Mouse (Mus musculus) naive thymus-derived CD4-positive, alpha-beta T cell, adult 2 months (primary cell): ENCODE measurements around the gene St7.
A peak's percentile ranks its signal among the peaks of the same experiment; 100 is the strongest.
"Not testable (repeated sequence)": the region's sequence is repeated elsewhere in the genome, so short reads cannot be mapped to it uniquely, and the experiment has no call there.

Experiments used
- DNase-seq: peaks from one replicate; pipeline ENCODE4 v3.0.0-alpha.2; 2011; ENCODE audit warnings: low read depth

Gene St7

DNA sequence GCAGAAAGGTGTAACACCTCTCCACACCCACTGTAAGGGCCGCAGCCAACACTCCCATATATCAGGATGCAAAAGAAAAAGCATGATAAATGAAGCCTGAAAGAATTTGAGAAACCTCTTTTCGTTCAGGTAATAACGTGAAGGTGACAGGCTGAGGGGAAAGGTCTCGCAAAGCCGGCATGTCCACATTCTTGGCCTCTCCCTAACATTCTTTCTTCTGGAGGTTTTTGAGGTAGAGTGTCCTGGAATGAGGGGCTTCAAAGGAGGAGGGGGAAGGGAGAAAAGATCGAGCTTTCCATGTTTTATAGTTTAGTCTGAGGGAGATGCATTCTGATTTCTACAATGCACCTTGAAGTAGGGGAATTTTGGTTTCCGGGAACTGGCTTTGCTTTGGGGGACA, at the start of gene St7:
St7 (plus strand) TSS at position 287 of the 400 bp plus-strand sequence.
- DNase-seq: no peak

DNA sequence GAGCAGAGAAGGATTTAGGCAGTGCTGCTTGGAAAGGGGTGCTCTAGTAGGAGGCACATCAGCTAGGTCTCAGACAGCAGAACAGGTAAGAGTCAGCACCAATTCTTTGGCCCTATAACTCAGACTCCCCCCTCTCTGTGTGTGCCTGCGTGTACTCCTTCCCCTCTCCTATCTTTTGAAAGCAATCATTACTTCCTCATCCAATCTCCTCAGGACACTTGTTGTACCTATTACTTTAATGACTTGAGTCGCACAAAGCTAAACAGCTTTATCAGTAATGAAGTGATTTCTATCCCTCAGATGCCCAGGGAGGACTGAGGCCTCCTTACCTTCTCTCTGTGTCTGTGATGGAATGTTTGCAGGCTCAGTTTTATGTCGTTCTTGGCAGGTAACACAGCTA, 46.6 kb upstream of the St7 start:
- no peak for DNase-seq

DNA sequence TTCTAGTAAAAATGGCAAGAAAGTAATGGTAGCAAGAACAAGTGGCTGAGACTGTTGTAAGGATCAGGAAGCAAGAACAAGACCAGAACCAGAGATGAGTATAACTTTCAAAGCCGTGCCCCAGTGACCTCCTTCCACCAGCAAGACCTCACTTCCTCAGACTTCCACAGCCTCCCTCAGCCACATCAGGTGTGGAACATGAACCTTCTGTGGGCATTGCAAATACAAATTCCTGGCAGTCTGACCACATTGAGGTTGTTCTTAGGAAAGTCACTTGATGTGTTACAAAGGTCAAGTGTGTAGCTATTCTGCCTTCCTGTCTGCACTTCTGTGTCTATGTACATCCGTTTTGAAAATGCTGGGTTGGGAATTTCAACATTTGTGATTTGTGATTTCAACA, 40.6 kb upstream of the St7 start:
- no peak for DNase-seq

DNA sequence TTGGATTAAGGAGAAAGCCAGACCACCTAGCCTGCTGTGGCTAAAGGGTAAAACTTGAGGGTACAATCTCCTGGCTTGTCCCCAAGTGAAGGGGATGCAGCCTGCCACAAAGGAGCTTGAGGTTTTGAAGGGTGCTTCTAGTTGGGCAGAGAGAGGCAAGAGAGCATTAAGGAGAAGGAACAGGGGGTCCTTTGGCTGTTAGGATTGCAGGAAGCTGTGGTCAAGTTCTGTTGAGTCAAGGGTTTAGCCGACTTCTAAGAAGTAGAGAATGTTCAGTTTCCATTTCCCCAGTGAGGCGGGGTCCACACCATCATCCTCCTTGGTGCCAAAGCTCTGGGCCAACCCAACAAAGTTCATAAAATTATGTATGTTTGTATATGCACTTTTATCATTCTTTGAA, 37.7 kb upstream of the St7 start:
- no peak for DNase-seq

DNA sequence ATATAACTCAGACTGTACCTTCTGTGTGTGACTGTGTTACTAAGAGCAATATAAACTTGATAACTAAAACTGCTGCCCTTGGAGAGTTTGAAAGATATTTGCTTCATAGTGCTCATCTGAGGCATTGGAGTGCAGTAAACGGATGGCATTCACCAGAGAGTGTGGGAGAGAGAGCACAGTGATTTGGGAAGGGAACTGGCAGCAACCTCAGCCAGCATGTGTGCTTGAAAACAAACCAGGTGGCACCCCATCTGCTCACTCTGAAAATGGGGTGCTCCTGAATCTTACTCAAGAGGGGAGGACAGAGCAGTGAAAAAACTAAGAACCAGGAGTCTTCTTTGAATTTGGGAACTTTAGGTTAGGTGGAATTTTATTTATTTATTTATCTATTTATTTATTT, 35.4 kb upstream of the St7 start:
- DNase-seq: no peak

DNA sequence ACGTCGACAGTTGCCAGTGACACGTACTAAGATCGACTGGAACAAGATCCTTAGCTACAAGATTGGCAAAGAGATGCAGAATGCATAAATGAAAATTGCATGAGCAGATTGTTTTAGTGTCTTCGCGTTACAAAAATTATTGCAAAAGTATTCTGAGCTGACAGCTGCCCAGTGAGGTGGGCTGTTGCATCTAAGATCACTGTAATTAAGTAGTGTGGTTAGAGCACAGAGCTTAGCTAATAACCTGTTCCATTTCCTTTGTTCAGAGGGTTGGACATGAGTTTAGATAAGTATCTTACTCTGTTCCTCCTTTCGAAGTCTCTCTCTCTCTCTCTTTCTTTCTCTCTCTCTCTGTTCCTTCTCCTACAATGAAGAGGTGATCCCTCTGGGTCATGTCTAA, 27.4 kb upstream of the St7 start:
- DNase-seq: no peak

DNA sequence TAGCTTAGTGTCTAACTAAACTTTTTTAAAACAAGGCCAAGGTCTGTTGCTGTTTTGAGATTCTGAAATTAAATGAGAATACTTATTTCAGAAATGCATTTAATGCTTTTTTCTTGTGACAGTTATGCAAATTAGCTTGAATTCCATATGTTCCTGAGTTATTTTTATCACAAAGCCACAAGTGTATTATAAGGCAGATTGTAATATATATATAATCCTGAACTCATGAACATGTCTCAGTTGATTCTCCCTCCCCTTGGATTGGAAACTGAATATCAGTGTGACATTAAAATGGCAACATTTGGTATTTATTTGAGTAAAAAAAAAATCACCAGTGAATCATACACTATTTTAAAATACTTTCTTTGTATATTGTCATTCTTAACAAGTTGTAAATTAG, 26.7 kb upstream of the St7 start:
- DNase-seq: no peak

DNA sequence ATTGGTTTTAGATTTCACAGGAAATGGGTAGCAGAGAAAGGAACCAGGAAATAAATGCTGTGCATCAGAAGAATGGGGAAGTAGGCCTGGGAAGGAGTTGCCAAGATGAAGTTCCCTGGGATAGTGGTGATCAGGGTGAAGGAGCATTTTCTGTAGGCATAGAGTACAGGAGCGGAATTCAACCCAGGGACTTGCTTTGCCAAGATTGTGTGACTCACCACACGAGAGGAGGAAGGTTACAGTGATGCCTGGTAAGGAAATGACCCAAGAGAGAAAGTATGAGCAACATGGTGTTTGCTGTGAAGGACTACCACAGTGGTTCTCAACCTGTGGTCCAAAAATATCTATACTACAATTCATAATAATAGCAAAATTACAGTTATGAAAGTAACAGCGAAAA, 24.9 kb upstream of the St7 start:
- DNase-seq: no peak

DNA sequence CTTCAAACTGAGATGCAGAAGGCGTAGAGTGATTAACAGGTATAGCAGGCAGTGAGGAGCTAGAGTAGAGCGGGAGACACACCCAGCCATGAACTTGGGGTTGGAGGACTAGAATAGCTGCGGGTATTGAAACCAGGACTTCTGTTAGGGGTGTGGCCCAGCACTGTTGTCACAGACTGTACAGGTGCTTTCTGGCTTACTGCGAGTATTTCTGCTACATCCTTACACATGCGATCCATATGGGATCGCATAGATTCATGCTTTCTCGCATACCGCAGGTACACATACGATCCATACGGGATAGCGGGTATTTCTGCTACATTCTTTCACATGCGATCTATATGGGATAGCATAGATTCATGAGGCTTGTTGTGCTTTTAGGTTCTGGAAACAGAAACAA, 24.4 kb upstream of the St7 start:
- no peak for DNase-seq

DNA sequence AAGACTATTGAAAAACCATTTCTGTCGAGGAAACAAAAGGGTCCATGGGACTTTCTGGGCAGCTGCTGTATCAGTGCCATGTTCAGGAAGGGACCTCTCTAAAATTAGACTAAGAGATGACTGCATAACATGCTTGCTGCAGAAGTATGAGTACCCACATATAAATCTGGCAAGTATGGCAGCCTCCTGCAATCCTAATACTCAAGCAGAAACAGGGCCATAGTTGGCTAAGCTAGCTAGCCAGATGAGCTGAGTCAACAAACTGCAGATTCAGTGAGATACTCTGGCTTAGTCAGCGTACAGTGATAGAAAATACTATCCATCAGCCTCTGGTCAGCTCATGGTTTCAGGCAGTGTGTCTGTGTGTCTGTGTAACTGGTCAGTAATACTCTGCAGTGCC, 22.9 kb upstream of the St7 start:
- no peak for DNase-seq

DNA sequence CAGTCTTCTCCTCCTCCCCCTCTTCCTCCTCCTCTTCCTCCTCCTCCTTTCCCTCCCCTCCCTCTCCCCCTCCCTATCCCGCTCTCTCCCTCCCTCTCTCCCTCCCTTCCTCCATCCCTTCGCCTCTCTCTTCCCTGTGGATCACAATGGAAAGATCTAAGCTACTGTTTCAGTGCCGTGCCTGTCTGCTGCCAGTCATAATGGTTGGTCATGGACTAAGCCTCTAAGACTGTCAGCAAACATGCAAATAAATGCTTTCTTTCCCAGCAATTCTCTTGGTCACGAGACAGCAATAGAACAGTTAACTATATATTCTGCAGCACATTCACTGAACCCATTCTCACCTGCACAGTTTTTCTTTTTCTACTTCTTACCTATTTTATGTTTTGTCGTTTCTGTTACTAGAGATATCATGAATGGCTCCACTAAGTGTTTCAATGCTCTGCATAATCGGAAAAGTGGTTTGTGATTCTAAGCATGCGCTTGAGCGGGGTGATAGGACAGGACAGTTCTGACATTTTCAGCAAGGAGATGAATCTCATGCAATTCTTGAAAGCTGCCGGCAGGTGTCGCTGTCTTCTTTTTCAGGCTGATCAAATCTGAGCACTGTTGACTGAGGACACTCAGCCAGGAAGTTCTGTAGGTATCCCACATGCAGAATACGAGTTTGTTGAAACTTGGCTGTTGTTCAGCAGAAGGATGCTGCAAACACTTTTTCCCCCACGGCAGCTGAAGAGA, 17.5 kb upstream of the St7 start:
- DNase-seq: peak; percentile 86

DNA sequence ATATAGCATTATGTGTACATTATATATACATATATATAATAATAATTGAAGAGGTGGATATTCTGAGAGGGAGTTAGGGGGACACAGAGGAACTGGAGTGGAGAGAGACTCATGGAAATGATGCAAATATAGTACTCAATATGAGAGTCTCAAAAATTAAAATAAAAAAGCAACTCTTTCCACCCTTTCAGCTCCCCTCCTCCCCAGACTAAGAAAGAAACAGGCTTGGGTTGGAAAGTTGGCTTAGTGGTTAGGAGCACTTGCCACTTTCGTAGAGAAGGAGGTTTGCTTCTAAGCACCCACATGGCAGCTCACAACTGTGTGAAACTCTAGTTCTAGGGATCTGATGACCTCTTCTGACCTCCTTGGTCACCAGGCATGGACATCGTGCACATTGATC, 15.7 kb upstream of the St7 start:
- no peak for DNase-seq

DNA sequence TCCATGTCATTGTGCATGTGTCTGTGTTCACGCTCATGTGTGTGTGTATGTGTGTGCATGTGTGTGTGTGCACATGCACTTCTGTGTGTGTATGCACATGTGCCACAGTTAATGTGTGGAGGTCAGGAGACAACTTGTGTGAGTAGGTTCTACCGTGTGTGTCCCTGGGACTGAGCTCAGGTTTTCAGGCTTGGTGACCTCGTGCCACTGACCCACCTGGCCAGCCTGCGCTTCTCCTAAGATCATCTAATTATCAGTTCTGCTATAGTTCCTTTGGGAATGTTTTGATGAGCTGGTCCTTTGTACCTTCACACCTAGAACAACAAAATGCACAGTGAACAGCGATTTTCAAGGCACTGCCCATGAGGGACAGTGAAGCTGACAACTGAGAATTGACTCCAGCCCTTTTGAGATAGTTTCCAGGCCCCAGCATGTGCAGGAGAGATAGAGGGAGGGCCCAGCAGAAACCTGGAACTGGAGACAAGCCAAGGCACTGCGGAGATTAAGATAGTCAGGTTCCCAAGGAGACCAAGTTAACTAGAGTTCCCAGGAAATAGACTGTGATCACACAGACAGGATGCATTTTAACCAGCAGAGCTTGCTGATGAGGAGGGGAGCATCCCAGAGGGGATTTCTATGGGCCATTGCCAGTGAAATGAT, 12.3 kb upstream of the St7 start:
- DNase-seq: no peak

DNA sequence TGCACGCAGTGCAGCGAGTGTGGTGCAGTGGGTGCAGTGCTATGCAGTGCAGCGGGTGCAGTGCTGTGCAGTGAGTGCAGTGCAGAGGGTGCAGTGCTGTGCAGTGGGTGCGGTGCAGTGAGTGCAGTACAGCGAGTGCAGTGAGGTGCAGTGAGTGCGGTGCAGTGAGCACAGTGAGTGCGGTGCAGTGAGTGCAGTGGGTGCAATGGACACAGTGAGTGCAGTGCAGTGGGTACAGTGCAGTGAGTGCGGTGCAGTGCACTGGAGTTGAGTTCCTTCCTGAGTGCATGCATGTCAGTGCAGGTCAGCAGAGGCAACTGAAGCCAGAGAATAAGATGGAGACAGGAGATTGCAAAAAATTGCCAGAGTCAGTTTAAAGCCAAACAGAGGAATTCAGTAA, 10.9 kb upstream of the St7 start:
- DNase-seq: no peak

DNA sequence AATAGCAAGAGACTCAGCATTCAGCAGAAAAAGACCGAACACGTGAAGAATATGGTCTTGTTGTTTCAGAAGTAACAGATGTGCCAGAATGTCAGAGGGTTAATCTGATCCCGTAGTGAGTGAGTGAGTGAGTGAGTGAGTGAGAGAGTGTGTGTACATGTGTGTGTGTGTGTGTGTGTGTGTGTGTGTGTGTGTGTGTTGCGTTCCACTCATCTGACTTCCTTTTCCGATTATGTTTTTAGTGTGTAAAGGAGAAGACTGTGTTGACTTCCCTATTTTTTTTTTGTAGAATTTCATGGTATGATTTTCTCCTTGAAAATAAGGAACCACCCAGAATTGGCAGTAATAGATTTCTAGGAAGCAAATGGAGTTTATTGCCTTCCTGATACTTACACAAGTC, 4.1 kb upstream of the St7 start:
- no peak for DNase-seq

DNA sequence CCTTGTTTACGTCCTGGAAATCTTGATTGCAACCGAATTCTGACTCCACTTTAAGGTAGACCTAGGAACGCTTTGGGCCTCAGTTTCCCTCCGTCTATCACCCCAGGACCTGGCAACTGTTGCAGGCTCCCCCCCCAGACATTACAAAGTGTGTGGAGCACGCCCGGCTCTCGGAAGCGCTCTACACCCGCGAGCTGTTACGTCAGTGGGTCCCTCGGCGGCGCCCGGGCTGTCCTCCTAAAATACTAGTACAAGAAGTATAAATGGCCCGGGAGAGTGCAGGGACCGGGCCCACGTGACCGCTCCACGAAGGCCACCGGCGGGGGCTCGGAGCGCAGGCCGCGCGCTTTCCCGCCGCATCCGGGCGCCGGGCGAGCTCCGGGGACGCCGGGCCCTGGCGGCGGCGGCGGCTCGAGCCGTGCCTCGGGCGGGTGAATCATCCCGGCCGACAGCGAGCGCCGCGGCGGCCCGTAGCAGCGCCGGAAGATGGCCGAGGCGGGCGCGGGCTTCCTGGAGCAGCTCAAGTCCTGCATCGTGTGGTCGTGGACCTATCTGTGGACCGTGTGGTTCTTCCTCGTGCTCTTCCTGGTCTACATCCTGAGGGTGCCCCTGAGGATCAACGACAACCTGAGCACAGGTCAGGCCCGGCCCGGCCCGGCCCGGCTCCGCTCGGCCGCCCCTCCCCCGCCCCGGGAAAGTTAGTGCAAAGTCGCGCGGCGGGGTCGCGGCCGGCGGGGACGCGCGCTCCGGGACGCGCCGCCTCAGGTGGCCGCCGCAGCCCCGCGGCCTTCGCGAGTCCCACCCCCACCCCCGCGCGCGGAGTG, 1.2 kb downstream of the St7 start:
- DNase-seq: peak; percentile 71

DNA sequence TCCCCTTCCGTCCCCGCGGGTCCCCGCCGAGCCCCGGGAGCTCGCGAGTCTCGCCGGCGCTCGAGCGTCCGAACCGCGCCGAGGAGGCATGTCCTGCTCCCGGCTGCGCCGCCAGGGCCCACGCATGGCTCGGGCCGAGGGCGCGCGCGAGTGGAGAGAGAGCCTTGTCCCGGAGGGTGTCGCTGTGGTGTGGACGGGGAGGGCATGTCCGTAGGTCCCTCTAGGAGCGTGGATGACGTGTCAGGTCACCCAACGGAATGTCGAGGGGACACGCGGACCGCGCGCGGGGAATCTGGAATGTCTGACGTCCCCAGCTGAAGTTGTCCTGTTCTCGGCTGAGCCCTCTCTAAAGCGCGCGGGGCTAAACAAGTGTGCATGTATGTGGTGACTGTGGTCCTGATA, 1.8 kb downstream of the St7 start:
- DNase-seq: peak; percentile 67

DNA sequence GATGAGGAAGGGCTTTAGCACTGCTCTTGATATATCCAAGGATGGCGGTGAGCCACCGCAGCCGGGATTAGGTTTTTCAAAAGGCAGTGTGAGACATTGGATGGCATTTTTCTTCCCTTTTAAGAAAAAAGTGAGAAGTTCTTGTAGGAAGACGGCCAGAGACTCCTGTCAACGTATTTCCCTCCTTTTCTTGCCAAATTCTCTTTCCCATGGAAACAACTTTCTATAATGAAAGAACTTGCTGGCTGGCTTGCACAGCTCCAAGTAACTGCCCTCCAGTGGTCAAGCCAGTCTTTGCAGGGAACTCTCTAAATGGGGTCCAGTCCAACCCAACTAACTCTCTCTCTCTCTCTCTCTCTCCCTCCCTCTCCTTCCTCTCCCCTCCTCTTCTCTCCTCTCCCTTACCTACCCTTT, 3.6 kb downstream of the St7 start:
- peak; percentile 18 for DNase-seq

DNA sequence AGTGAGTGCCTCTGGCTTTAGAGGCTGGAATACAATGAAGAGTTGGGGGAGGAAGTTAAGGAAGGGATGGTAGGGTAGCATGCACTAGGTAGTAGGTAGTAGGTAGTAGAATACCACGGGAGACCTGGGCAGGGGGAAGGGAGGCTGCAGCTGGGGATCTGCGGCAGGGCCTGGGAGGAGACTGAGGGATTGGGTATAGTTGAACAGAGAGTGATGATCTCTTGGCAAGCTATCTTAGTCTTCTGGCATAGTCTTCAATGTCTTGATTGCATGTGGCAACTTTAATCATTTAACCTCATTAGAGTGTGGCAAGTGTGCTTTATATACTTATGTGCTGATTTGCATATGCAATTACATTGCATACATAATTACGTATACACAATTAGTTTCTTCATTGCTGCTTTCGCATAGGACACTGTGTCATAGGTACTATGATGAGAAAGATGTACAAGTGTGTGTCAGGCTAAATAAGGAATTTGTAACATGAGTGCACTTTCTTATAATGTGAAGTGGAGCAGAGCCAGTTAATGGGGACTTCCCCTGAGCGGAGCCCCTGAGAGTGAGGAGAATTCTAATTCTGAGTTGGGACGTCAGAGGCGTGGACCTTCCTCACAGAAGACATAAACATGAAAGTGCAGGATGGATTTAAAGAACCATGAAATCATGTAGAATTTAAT, 8.3 kb downstream of the St7 start:
- no peak for DNase-seq

DNA sequence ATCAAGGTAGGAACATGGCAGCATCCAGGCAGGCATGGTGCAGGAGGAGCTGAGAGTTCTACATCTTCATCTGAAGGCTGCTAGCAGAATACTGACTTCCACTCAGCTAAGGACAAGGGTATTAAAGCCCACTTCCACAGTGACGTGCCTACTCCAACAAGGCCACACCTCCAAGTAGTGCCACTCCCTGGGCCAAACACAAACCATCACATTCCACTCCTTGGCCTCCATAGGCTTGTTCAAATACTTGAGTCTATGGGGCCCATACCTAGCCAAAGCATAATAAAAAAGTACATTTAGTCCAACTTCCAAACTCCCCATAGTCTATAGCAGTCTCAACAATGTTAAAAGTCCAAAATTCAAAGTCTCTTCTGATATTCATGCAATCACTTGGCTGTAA, 11.3 kb downstream of the St7 start:
- DNase-seq: not testable (repeated sequence)

DNA sequence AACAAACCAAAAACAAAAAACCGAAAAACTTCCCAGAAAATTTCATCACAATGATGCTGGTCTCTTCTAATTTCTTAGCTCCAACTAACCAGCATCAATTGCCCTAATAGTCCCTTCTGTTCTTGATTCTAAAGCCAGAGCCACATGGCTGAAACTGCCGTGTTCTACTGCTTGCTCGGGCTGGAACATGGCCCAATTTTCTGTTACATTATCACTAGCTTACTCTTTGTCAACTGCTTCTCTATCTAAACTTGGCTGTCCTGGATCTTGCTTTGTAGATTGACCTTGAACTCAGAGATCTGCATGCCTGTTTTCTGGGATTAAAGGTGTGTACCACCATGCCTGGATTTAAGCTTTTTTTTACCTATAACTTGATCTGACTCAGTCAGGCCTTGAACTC, 13.2 kb downstream of the St7 start:
- no peak for DNase-seq

DNA sequence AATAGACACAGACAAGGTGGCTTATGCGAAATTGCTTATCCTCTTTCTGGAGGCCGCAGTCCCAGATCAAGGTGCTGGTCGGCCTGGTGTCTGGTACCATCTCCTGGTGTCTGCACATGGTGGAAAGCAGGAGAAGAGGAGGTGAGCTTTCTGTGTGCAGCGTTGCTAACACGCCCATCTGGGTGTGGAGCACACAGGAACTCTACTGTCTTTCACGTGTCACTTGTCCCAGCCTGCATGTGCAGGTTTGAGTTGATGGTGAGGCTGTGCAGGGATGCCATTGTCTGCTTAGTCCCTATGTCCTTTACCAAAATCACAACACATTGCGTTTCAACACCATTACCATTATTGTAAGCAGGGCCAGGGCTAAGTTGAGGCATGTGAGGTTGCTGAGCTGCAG, 26.2 kb downstream of the St7 start:
- no peak for DNase-seq

DNA sequence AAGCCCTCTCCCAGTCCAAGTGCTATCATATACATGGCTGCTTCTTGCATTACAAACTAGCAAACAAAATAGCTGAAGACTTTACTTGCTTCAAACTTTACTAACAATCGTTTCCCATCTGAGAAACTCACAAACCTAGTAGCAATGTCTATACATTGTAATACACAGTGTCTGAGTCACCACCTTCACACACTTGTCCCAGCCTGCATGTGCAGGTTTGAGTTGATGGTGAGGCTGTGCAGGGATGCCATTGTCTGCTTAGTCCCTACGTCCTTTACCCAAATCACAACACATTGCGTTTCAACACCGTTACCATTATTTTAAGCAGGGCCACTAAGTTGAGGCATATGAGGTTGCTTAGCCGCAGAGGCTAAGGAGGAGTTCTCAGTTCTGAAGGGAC, 26.7 kb downstream of the St7 start:
- no peak for DNase-seq
